12 mouse cellular contexts compared by ENCODE assay signal in the genomic region with DNA sequence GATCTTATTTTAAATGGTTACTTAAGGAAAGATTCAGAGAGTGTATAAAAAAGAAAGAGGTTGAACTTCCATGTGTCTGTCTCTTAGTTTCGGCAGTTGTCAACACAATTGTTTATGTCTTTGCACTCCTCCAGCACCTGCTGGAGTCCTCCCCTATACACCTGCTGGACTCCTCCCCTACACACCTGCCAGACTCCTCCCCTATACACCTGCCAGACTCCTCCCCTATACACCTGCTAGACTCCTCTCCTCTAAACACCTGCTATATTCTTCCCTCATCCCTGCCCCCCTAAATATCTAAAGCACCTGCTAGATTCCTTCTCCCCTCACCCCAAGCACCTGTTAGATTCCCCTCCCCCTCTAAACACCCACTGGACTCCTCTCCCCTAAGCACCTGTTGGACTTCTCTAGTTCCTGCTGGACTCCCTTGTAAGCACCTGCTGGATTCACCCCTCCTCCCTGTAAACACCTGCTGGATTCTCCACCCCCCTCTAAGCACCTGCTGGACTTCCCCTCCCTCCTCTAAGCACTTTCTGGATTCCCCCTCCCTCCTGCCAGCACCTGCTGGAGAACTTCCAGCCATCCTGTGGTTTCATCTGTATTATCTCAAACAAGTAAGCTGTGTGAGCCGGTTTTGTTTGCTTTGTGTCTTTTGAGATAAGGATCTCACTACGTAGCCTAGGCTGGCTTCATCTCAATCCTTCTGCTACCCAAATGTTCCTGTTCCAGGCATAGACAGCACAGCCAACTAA. TPM values are rescaled to one million over a fixed set of nuclear protein-coding genes. Genes with fewer than 3 reads are reported as not detected.
A peak's percentile ranks its signal among the peaks of the same experiment; 100 is the strongest.
DNase-seq lines count a peak whose midpoint lies in the region; ATAC-seq and TF ChIP-seq lines count a peak whose summit lies in the region.
"Had no signal": no experiment of that assay in that cellular context is flagged by ENCODE, and none has a peak within 500 bp of the region (broad histone marks: within the 10 kb centered on the region; RNA-seq: fewer than 3 reads in every experiment).

No protein-coding gene starts in this region.

- no peak for TF ChIP-seq POLR2A in lung, adult 2 months (IDR thresholded peaks at IDR 0.05; ENCODE audit: borderline replicate concordance, extremely low read depth, low read depth, low read length)

- no peak overlapping the region for H3K9ac ChIP-seq in stomach, embryonic 15.5 days
- H3K9ac ChIP-seq in hindbrain, embryonic 13.5 days, result no peak overlapping the region
- H3K9ac ChIP-seq: hindbrain, embryonic 15.5 days; liver, embryonic 15.5 days had no signal

- H3K4me2 ChIP-seq in stomach, embryonic 15.5 days, result no peak overlapping the region
- H3K4me2 ChIP-seq in hindbrain, embryonic 13.5 days, result no peak overlapping the region
- H3K4me2 ChIP-seq: hindbrain, embryonic 15.5 days; liver, embryonic 15.5 days had no signal

- H3K9me3 ChIP-seq in stomach, embryonic 15.5 days, result no peaks in the 10 kb centered on the region
- H3K9me3 ChIP-seq in hindbrain, embryonic 13.5 days, result no peaks in the 10 kb centered on the region
- H3K9me3 ChIP-seq: hindbrain, embryonic 15.5 days; liver, embryonic 15.5 days had no signal

- no peak overlapping the region for H3K4me3 ChIP-seq in lung, adult 2 months (replicated peaks; ENCODE audit: extremely low read depth, low read depth, low read length)
- no peak overlapping the region for H3K4me3 ChIP-seq in stomach, embryonic 15.5 days (replicated peaks)
- H3K4me3 ChIP-seq in hindbrain, embryonic 13.5 days, result no peak overlapping the region
- H3K4me3 ChIP-seq: heart, adult 2 months; hindbrain, embryonic 15.5 days; layer of hippocampus, adult 2 months; liver, embryonic 15.5 days had no signal

- H3K27ac ChIP-seq in stomach, embryonic 15.5 days, result no peak overlapping the region
- H3K27ac ChIP-seq in hindbrain, embryonic 13.5 days, result no peak overlapping the region
- H3K27ac ChIP-seq: heart, adult 2 months; hindbrain, embryonic 15.5 days; layer of hippocampus, adult 2 months; liver, embryonic 15.5 days had no signal

- H3K4me1 ChIP-seq in lung, adult 2 months (ENCODE audit: control insufficient read depth, insufficient read depth, low read length), result no peaks in the 10 kb centered on the region
- H3K4me1 ChIP-seq in stomach, embryonic 15.5 days, result no peaks in the 10 kb centered on the region
- no peaks in the 10 kb centered on the region; the same call in 1 of the 2 replicates for H3K4me1 ChIP-seq in hindbrain, embryonic 13.5 days (replicated peaks)
- H3K4me1 ChIP-seq: hindbrain, embryonic 15.5 days; liver, embryonic 15.5 days had no signal

- TF ChIP-seq CTCF in lung, adult 2 months (IDR thresholded peaks at IDR 0.05; ENCODE audit: insufficient read depth, low read length), result no peak

- H3K36me3 ChIP-seq in stomach, embryonic 15.5 days, result no peaks in the 10 kb centered on the region
- H3K36me3 ChIP-seq in hindbrain, embryonic 13.5 days, result no peaks in the 10 kb centered on the region
- H3K36me3 ChIP-seq: G1E; hindbrain, embryonic 15.5 days; liver, embryonic 15.5 days had no signal

- H3K27me3 ChIP-seq in stomach, embryonic 15.5 days (replicated peaks), result no peaks in the 10 kb centered on the region
- no peaks in the 10 kb centered on the region for H3K27me3 ChIP-seq in hindbrain, embryonic 13.5 days
- H3K27me3 ChIP-seq: hindbrain, embryonic 15.5 days; liver, embryonic 15.5 days had no signal

- peak; percentile 86 for ATAC-seq in stomach, embryonic 15.5 days (ENCODE audit: insufficient read depth, low FRiP score, low read depth)
- no peak for ATAC-seq in hindbrain, embryonic 13.5 days (ENCODE audit: low FRiP score)

- peak; percentile 31 for DNase-seq in CD4-positive helper T cell, adult 2 months (ENCODE audit: low read depth, low spot score)
- peak; percentile 16 for DNase-seq in T-cell, adult 2 months (ENCODE audit: low spot score)
- DNase-seq in lung, adult 2 months, result peak; percentile 28
- DNase-seq in kidney, postnatal 36 days, result no peak
- DNase-seq in right cerebral cortex, adult 2 months (ENCODE audit: low spot score in 2 of 2), result no peak
- DNase-seq: heart, adult 2 months had no signal

- WGBS in lung, adult 2 months, result 33% methylated on average over 3 of the region's 3 CpGs
- 38% methylated on average over 3 of the region's 3 CpGs for WGBS in stomach, embryonic 15.5 days
- 78% methylated on average over 3 of the region's 3 CpGs for WGBS in hindbrain, embryonic 13.5 days

RNA-seq across cellular contexts. Expression of a gene that starts 10.1 kb away (rescaled TPM):
- polyA plus RNA-seq in lung, adult 2 months (2012; rRNA removed), result 3.0 and 4.0 TPM in 2 replicates
- polyA plus RNA-seq in stomach, embryonic 15.5 days (2015; fragmentation: Nextera tagmentation; extraction: Ambion mirVana), result 3.9 and 4.1 TPM in 2 replicates
- 5.6 and 6.0 TPM in 2 replicates for polyA plus RNA-seq in hindbrain, embryonic 13.5 days (2015; fragmentation: Nextera tagmentation; extraction: Ambion mirVana)
- polyA plus RNA-seq: G1E had no signal

Comparison
In these comparisons a context has a peak if more than half of its experiments do, and no peak if none do; other contexts are left out.
1. DNase-seq: peak in CD4-positive helper T cell, adult 2 months (single experiment), T-cell, adult 2 months (single experiment) and lung, adult 2 months (single experiment); none in kidney, postnatal 36 days (0 of 2) and right cerebral cortex, adult 2 months (0 of 2).